Mouse (Mus musculus): ENCODE data around the gene Mid1.
"Not testable (repeated sequence)": the region's sequence is repeated elsewhere in the genome, so short reads cannot be mapped to it uniquely, and the experiment has no call there.

Mid1 gene

DNA sequence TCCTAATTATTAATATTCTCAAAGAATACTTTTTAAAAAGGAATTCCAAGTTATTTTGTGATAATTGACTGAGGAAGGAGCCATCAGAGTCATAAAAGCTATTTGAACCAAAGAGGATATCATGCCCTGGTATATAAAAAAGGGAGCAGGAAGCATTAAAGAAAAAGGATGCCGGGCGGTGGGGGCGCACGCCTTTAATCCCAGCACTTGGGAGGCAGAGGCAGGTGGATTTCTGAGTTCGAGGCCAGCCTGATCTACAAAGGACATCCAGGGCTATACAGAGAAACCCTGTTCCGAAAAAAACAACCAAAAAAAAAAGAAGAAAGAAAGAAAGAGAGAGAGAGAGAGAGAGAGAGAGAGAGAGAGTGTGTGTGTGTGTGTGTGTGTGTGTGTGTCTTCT is 286.6 kb downstream of the Mid1 start:
- DNase-seq (ENCODE audit: low spot score in 2 of 2): not testable (repeated sequence)

DNA sequence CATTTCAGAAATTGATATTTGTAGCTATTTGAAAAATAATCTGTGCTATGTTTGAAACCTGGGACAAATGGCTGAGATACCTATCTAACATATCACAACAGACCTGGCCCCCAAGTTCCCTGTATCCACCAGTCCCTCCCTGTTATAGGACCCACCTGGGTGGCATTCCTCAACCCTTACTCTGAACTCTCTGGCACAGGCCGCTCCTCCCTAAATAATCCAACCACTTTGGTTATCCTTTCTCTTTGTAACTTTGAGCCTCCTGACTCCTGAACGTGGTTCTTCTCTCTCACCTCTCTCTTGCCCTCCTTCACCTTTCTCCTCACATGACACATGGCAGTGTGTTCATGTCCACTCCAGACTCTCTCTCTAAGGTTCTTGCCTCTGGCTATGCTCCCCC is 287.1 kb downstream of the Mid1 start:
- DNase-seq (ENCODE audit: low spot score in 2 of 2): peak in 1 of 2 experiments; percentile 8

DNA sequence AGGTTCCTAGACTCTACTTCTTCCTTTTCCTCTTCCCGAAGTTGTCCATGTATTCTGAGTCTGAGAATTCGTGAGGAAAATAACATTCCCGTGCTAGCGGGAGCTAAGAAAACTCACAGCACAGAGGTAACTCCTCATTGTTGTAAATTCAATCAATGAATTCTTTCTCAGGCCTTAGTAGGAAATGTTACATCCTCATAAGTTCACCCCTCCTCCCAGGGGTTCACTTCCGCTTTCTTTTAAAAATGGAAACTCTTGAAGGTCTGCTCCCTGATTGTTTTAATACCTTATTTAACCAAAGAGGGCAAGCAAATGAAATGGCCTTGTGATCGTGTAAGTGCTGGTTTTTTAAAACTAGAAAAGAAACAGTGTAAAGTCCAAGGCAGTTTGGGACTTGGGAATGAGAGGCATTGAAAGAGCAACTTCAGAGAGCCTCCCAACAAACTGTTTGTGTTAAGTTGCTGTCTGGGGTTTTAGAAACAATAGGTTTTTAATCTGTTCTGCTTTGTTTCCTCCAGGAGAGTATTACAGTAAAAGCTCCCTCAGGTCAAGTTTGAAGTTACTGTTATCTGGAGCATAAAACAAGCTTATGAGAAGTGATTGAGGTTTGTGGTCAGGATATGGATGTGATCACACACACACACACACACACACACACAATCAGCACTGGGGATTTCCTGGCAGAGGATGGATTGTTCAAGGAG is 287.9 kb downstream of the Mid1 start:
- DNase-seq (ENCODE audit: low spot score in 2 of 2): peak in 1 of 2 experiments; percentile 15

DNA sequence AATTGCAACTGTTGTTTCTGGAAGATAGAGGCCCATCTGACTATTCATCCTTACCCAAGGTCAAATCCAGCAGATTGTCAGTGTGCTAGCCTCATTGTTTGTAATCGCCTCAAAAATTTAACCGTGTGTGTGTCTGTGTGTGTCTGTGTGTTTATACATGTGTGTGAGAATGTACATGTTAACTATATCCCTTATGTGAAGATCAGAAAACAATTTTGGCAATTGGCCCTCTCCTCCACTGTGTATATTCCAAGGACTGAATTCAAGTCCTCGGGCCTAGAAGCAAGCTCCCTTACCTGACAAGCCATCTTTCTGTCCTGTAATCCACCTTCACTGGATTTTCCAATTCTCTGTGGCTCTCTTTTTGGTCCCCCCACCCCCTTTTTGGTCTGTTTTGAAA is 288.8 kb downstream of the Mid1 start:
- peak in 1 of 2 experiments; percentile 15 for DNase-seq (ENCODE audit: low spot score in 2 of 2)

DNA sequence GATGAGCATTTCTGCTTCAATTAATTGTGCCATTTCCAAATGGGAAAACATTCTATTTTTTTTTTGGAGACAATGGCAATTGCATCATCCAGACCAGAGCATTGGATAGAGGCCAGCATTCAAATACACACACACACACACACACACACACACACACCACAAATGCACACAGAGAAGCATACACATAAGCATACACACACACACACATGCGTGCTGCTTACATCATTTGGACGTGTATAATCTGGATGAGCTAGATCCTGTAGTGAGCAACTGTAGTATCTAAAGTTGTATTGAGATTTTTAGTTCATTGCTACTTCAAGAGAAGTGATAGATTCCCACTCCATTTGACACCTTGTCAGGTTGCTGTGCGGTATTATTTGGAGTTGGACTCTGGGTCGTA is 289.5 kb downstream of the Mid1 start:
- peak in 1 of 2 experiments; percentile 11 for DNase-seq (ENCODE audit: low spot score in 2 of 2)

DNA sequence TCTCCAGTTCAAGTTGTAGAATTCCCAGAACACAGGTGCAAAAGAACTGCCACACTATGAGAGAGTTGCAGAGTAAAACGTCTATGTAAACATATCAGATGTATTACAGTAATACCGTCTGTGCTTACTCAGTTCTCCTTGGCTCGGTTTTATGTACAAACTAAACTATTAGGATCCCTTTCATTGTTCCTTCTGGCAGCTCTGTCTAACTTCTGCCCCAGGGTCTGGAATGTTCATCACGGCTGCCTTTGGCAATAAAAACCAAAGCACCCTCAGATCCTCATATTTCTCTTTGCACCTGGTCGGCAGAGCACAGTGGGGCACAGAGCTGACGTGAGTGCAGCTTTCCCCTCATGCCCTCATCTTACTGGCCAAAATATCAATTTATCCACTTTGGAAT is 290.0 kb downstream of the Mid1 start:
- peak in 1 of 2 experiments; percentile 24 for DNase-seq (ENCODE audit: low spot score in 2 of 2)

DNA sequence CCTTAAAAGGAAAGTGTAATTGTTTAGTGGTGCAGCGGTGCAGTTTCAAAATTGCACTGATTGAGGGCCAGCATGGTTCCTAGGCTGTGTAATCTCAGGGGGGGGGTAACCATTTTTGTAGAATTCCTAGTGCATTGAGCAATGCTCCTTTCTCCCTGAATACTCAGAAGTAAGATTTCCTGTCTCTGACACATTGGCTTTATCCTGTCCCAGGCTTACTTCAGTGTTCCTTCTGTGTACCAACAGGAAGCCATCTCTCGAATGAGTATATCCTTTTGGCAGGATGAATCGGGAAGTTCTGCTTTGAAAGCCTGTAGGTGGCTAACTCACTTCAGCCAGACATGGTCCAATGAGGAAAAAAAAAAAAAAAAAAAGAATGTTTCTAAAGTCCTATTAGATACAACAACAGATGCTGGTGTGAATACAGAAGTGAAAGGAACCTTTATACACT is 290.7 kb downstream of the Mid1 start:
- DNase-seq (ENCODE audit: low spot score in 2 of 2): peak in 1 of 2 experiments; percentile 11

DNA sequence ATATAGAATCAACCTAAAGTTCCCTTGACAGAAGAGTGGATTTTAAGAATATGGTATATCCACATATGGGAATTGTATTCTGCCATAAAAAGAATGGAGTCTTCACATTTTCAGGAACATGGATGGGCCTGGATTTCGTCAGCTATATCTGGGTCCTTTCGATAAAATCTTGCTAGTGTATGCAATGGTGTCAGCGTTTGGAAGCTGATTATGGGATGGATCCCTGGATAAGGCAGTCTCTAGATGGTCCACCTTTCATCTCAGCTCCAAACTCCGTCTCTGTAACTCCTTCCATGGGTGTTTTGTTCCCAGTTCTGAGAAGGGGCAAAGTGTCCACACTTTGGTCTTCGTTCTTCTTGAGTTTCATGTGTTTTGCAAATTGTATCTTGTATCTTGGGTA is 291.3 kb downstream of the Mid1 start:
- peak in 1 of 2 experiments; percentile 3 for DNase-seq (ENCODE audit: low spot score in 2 of 2)

DNA sequence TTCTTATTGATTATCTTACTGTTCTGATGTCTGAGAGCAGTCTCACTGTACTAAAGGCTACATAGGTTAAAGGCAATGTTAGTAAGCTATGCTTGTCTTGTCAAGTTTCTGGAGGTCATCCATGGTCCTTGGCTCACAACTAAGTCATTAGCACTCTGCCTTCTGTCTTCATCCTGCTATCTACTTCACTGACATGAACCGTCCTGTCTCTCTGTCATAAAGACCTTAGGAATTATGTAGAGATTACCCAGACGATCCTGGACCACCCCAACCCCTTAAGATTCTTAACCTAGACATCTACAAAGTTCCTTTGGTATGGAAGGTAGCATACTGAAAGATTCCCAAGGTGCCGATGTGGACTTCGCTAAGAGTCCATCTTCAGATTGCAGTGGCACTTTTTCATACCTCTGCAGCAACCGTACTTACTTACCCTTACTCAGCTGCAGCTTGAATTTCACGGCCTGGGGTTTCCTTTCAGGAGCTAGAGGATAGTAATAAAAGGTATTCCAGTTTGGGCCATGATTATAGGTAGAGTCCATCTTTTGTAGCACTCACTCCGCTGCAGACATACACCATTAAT is 292.9 kb downstream of the Mid1 start:
- peak in 1 of 2 experiments; percentile 32 for DNase-seq (ENCODE audit: low spot score in 2 of 2)

DNA sequence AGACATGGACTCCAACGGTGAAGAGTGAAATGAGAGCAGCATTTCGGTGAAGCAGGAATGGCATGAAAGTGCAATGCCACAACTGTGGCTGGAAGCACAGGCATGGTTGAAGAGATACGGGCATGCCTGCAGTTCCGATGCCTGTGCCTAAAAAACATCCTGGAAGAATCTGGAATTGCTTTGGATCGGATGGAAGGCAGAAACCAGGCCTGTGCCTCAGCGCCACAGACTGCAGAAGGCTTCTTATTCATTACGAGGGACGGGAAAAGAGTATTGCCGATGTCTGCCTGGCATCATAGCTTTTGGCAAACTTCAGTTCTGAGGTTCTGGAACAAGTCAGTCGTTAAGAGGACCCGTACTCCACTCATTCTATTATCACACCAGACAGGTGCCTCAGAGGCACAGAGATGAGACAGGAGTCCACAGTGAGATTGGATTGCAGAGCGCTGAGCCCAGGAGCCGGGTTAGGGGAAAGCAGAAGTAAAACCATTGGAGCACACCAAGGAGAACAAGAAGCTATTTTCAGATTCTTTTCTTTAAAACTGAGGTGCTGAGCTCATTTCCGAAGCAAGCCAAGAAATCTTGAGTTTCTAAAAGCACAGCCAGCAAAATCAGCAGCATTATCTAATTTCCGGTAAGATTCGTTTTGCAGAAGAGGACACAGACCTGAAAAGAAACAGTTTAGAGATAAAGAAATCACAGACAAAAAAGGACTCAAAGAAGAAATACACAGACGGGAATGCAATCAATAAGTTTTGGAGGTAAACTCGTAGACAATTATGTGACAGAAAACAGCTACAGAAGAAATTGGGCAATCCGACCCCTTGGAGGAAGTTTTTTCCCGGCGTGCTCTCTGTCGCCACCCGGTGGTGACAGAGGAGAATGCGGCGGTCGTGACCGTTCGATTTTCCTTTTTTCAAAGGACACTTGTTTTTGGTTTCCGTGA is 293.7 kb downstream of the Mid1 start:
- DNase-seq (ENCODE audit: low spot score in 2 of 2): peak; percentile 42 to 81

DNA sequence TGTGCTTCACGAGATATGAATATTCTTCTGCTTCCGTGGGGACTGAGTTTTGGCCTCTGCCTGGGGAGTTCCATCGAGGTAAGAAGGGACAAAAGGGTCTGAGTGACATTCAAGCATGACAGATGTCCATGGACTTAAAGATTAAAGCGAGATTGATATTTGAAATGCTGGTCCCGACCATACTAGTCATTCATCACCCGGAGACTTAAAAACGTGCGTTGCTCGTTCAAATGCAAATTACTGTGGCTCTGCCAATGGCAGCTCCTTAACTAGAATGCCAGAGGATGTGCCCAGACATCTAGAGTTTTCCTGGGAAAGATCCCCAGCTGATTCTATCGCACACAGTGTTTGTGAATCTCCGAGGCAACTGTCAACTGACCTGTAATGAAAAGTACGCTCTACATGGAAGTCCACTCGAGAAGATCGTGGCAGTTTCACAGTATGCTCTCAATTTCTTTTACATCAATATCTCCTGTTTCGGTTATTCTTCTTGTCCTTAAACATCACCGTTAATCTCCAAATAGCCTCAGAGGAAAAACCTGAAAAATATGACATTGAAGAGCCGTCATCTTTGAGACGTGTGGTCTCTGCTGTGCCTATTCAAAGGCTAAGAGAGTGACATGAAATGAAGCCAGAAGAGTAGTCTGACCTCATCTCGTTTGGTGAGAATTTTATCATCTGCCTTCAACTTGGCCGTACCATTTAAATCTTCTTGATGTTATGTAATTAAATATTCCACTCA is 294.6 kb downstream of the Mid1 start:
- DNase-seq (ENCODE audit: low spot score in 2 of 2): not testable (repeated sequence)

DNA sequence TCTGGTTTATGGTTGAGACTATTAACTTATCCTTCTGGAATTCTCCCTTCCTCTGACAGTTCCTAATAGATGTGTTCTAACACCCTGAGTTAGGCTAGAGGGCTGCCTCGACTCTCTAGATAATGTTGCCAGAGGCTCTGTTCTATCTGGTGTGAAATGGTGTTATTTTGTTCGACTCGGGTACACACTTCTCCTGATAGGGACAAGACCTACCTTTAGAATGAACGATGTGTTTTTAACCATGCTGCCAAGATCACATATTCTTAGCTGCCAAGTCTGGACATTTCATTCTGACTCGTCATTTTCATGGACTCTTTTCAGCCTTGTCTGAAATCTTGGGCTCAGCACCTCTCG is 295.2 kb downstream of the Mid1 start:
- DNase-seq (ENCODE audit: low spot score in 2 of 2): peak in 1 of 2 experiments; percentile 24

DNA sequence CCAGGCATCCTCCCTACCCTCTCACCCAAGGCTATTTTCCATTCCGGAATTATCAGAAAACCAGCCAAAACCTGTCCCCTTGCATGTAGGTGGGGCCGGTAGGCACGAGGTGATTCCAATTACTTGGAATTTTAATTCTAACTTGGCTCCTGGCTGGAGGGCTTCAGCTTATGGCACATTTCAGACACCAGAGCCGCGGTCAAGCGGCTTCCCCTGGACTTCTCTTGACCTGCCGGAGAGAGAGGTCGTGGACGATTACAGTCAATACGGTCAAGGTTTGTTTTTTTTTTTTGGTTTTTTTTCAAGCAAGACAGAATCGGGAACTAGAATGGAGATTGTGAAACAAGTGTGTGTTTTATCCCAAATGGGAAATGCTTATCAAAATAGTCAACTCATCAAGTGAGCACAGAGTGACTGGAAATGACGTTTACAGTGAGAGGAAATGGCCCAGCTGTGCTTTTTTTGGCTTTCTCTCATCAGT is 295.9 kb downstream of the Mid1 start:
- peak in 1 of 2 experiments; percentile 13 for DNase-seq (ENCODE audit: low spot score in 2 of 2)

DNA sequence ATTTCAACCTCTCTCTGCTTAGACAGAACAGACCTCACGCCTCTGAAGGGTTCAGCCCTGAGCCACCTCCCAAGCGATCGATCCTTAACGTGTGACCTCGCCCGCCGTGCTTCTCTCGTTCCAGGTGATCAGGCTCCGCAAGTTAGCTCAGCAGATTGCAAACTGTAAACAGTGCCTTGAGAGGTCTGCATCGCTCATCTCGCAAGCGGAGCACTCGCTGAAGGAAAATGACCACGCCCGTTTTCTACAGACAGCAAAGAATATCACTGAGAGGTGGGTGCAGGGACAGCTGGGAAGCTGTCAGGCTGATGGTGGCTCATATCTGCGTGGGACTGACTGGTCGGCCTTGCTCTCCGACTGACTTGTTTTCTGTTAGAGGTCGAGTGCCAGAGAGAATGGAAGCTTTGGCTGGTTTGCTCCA is 296.8 kb downstream of the Mid1 start:
- peak in 1 of 2 experiments; percentile 49 for DNase-seq (ENCODE audit: low spot score in 2 of 2)

DNA sequence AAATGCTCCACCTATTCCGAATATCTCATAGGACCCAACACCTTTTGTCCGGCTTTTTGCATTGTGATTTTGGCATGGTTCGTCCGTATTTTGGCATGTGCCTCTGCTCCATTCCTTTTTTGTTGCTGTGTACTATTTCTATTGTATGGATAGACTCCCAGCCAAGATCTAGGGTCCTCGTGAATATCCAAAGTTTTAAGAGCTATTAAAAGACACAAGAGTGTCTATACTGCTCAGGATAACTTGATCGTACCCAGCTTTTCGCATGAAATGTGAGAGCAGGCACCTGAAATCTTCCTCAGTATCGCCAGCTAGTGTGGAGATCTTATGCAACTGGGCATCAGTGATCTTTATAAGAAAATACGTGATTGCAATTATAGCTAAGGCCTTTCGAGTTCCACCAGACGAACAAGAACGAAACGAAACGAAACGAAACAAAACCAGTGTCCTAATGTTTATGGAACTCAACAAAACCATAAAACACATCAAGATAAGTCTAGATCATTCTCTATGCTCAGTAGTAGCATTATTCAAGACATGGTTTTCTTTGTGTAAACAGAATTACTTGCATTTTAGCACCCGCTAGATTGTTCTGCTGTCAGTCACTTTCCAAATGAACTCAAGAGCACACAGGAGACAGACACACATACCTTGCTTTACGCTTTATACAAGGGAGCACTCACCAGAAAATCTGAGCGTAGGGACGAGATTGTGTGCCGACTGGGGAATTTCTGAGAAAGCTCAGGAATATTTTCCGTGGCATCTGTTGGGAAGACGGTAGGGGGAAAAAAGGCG is 297.8 kb downstream of the Mid1 start:
- DNase-seq (ENCODE audit: low spot score in 2 of 2): peak in 1 of 2 experiments; percentile 27

DNA sequence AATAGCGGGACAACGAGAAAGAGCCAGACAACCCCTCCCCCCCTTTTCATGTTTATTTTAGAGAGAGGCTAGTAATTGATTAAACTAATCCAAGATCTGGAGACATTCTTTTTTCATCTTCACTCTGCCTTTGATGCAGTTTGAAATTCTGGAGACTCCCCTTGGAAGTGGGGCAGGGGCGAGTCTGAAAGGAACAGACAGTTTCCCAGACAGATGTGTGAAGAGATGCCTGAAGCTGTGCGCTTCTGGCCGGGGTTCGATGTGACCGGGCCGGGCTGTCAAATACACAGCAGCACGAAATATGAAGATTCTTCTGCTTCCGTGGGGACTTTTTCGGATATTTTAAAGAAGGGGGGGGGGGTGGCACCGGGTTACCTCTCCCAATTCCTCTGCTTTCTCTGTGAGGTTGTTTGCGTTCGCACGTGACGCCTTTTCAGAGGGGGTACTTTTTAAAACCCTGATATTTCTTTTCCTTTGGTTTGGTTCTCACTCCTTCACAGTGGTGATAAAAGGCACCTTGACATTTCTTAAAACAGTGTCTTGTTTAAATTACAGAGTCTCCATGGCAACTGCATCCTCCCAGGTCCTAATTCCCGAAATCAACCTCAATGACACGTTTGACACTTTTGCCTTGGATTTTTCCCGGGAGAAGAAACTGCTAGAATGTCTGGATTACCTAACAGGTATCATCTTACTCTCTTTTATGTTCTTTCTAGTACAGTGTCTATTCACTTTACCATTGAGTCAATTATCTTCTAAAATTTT is 298.6 kb downstream of the Mid1 start:
- DNase-seq (ENCODE audit: low spot score in 2 of 2): peak in 1 of 2 experiments; percentile 32

DNA sequence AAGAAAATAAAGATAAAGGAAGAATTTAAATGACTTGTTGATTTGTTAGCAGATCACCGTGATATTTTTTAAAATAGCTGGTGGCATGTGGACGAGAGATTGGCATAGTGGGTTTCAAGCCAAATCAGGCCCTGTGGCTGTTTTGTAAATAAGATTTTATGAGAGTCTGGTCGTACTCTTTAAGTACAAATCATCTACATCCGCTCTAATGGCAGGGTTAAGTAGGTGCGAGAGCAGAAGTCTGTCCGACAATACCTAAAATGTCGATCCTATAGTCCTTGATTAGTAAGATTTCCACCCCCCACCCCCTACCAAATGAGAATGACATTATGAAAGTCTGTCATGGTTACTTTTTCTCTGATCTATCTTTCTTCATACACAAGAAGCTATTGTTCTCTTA is 299.3 kb downstream of the Mid1 start:
- peak in 1 of 2 experiments; percentile 7 for DNase-seq (ENCODE audit: low spot score in 2 of 2)

DNA sequence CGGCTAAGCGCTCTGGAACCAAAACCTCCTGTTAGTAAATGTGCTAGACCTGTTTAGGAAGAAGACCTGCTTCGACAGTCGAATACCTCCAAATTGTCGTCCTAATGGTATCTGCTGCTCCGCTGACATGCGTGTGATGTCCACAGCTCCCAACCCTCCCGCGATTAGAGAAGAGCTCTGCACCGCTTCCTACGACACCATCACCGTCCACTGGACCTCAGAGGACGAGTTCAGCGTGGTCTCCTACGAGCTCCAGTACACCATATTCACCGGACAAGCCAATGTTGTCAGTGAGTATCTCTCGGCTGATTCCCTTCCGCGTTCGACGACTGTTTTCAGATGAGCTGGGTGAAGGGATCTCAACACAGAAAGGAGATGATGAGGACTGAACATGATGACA is 299.9 kb downstream of the Mid1 start:
- DNase-seq (ENCODE audit: low spot score in 2 of 2): peak in 1 of 2 experiments; percentile 45

DNA sequence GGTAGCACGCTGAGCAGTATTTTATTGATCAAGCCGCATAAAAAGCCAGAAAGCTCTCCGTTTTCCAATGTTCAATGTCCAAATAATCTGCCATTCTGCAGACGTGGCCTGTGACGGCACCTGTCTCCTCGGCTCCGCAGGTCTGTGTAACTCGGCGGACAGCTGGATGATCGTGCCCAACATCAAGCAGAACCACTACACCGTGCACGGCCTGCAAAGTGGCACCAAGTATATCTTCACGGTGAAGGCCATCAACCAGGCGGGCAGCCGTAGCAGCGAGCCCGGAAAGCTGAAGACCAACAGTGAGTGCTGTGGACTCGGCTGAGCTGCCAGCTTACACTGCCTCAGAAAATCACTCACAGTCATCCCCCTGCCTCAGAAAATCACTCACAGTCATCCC is 300.8 kb downstream of the Mid1 start:
- peak; percentile 50 to 53 for DNase-seq (ENCODE audit: low spot score in 2 of 2)

All from thymus, postnatal 10 days (tissue).